Mouse (Mus musculus) neural tube, embryonic 12.5 days (tissue): Measurements from ENCODE around the gene Rap1gds1. TPM values are rescaled to one million over a fixed set of nuclear protein-coding genes. Genes with fewer than 3 reads are reported as not detected.
A peak's percentile ranks its signal among the peaks of the same experiment; 100 is the strongest.

Source experiments
- ATAC-seq: fragments of 200-750 bp; cut with Nextera tagmentation; 2 replicates; pipeline ENCODE4 v1.8.0; 2017; ENCODE audit warnings: low read depth, mild to moderate bottlenecking, moderate TSS enrichment, moderate library complexity; ENCODE audit not compliant: low FRiP score
- H3K27ac ChIP-seq: fragments of 300-500 bp; sonication (generic); 2 replicates; pipeline ENCODE4 v1.5.1; 2016
- H3K27me3 ChIP-seq: fragments of 300-500 bp; sonication (generic); replicated peaks from 2 replicates; pipeline ENCODE4 v1.6.1; 2016; ENCODE audit warnings: mild to moderate bottlenecking
- H3K36me3 ChIP-seq: fragments of 300-500 bp; sonication (generic); 2 replicates; pipeline ENCODE4 v1.6.1; 2016; ENCODE audit warnings: mild to moderate bottlenecking
- H3K4me1 ChIP-seq: fragments of 300-500 bp; sonication (generic); 2 replicates; pipeline ENCODE4 v1.6.1; 2016
- H3K4me2 ChIP-seq: fragments of 300-500 bp; sonication (generic); replicated peaks from 2 replicates; pipeline ENCODE4 v1.6.1; 2016; ENCODE audit warnings: mild to moderate bottlenecking
- H3K4me3 ChIP-seq: fragments of 300-500 bp; sonication (generic); 2 replicates; pipeline ENCODE4 v1.5.1; 2016
- H3K9ac ChIP-seq: fragments of 300-500 bp; sonication (generic); 2 replicates; pipeline ENCODE4 v1.6.1; 2016; ENCODE audit warnings: mild to moderate bottlenecking
- H3K9me3 ChIP-seq: fragments of 300-500 bp; sonication (generic); 2 replicates; pipeline ENCODE4 v1.6.1; 2016; ENCODE audit warnings: mild to moderate bottlenecking
- WGBS: fragments of 180-500 bp; shearing (Covaris S2); methylation state at CpG from one replicate; pipeline ENCODE4 v1.1.7; 2016; 5-methylcytosine and 5-hydroxymethylcytosine counted together
- polyA plus RNA-seq: library from polyadenylated mRNA; unstranded; fragments of >200 nt; fragmentation: Nextera tagmentation; extraction: Ambion mirVana; gene quantifications from 2 replicates; pipeline ENCODE4 v1.2.1, GENCODE M21; 2016

Rap1gds1 gene
- polyA plus RNA-seq, 1 experiment from 2014 or later = 93.7 TPM

DNA sequence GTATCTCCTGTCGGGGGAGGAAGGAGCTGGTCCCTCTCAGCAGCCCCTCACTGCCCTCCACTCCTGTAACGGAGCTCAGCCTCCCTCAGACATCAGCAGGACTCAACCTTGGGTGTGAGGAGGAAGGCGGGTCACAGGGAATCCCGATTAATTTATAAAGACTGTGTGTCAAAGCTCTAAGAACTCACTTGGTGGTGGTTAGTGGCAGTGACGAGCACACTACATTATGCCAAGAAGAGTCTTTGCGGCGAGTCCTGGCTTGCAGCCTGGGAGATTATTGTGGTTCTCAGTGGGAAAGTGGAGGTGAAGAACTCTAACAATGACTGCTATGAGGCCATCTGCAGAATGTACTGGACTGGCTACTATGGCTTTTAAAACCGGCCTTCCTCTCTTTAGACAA lies 148.8 kb downstream of the Rap1gds1 start:
- Histone ChIP-seq H3K4me3 (no peak overlapping the region), H3K4me2 (no peak overlapping the region), H3K36me3 (peaks cover 29% of the 10 kb centered on the region), H3K27ac (no peak overlapping the region), H3K4me1 (no peaks in the 10 kb centered on the region), H3K27me3 (no peaks in the 10 kb centered on the region), H3K9me3 (no peaks in the 10 kb centered on the region), H3K9ac (no peak overlapping the region)
- 88% methylated on average over 8 of the region's 8 CpGs for WGBS
- no peak for ATAC-seq

- Histone ChIP-seq H3K4me1 (no peaks in the 10 kb centered on the region), H3K4me2 (no peak overlapping the region), H3K27ac (no peak overlapping the region), H3K4me3 (no peak overlapping the region), H3K9ac (no peak overlapping the region), H3K36me3 (no peaks in the 10 kb centered on the region), H3K27me3 (no peaks in the 10 kb centered on the region), H3K9me3 (no peaks in the 10 kb centered on the region)
- no peak for ATAC-seq
- 93% methylated on average over 4 of the region's 4 CpGs for WGBS
Measured at GRCm38 (mm10) chr3:138918241-138918640, 156.8 kb downstream of the Rap1gds1 start.

DNA sequence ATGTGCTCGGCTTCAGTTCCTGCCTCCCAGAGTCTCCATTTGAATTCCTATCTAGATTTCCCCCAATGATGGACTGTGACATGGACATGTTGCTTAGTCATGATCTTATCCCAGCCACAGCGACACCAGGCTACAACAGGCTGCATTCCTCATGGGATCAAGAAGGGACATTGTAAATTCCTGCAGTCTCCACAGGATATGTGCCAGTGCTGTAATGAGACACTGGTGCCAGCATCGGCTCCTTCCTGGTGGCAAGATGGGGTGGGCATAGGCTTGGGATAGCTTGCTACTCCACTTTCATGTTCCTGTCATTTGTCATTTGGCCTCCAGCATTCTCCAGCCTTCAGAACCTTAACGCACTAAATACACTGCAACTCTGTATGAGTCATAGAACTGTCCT lies 158.0 kb downstream of the Rap1gds1 start:
- no peaks in the 10 kb centered on the region for H3K36me3 ChIP-seq
- H3K9me3 ChIP-seq = no peaks in the 10 kb centered on the region
- H3K4me1 ChIP-seq = no peaks in the 10 kb centered on the region
- no peak overlapping the region for H3K4me3 ChIP-seq
- WGBS = 93% methylated on average over 4 of the region's 4 CpGs
- no peak for ATAC-seq
- H3K9ac ChIP-seq = no peak overlapping the region
- H3K4me2 ChIP-seq = no peak overlapping the region
- no peak overlapping the region for H3K27ac ChIP-seq
- no peaks in the 10 kb centered on the region for H3K27me3 ChIP-seq

GRCm38 (mm10) chr3:138916591-138916990 lies 158.4 kb downstream of the Rap1gds1 start:
- Histone ChIP-seq H3K4me2 (no peak overlapping the region), H3K9me3 (no peaks in the 10 kb centered on the region), H3K4me1 (no peaks in the 10 kb centered on the region), H3K36me3 (no peaks in the 10 kb centered on the region), H3K27ac (no peak overlapping the region), H3K4me3 (no peak overlapping the region), H3K27me3 (no peaks in the 10 kb centered on the region), H3K9ac (no peak overlapping the region)
- WGBS = 87% methylated on average over 4 of the region's 4 CpGs
- ATAC-seq = no peak

- ATAC-seq = no peak
- Histone ChIP-seq H3K4me3 (no peak overlapping the region), H3K9me3 (no peaks in the 10 kb centered on the region), H3K4me1 (no peaks in the 10 kb centered on the region), H3K36me3 (no peaks in the 10 kb centered on the region), H3K4me2 (no peak overlapping the region), H3K9ac (no peak overlapping the region), H3K27ac (no peak overlapping the region), H3K27me3 (no peaks in the 10 kb centered on the region)
- WGBS = 70% methylated on average over 8 of the region's 8 CpGs
Measured at GRCm38 (mm10) chr3:138914626-138915288, 160.2 kb downstream of the Rap1gds1 start.

DNA sequence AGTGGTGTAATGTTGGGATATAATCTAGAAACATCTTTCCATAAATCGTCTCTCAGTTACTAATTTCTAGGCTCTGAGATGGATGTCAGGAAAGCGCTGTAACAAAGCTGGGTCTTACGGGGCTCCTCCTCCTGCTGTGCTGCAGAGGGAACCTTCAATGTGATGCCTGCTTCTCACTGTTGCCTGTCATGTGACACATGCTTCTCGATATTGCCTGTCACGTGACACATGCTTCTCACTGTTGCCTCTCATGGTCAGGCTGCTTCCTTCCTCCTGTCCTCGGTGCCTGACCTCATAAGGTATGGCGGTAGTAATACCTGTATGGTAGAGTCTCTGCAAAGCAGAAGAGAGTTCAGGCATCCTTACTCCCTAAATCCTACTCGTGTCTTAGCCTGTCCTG lies 162.5 kb downstream of the Rap1gds1 start:
- Histone ChIP-seq H3K9ac (no peak overlapping the region), H3K4me1 (no peaks in the 10 kb centered on the region), H3K4me2 (no peak overlapping the region), H3K27ac (no peak overlapping the region), H3K9me3 (no peaks in the 10 kb centered on the region), H3K4me3 (no peak overlapping the region), H3K27me3 (no peaks in the 10 kb centered on the region), H3K36me3 (no peaks in the 10 kb centered on the region)
- ATAC-seq = no peak
- 88% methylated on average over 8 of the region's 8 CpGs for WGBS

GRCm38 (mm10) chr3:138909313-138909712 lies 165.7 kb downstream of the Rap1gds1 start:
- Histone ChIP-seq H3K27ac (no peak overlapping the region), H3K9ac (no peak overlapping the region), H3K9me3 (no peaks in the 10 kb centered on the region), H3K36me3 (no peaks in the 10 kb centered on the region), H3K4me3 (no peak overlapping the region), H3K4me2 (no peak overlapping the region), H3K4me1 (peaks cover 5% of the 10 kb centered on the region; the same call in 1 of the 2 replicates), H3K27me3 (no peaks in the 10 kb centered on the region)
- ATAC-seq = no peak
- WGBS = 76% methylated on average over 2 of the region's 2 CpGs

GRCm38 (mm10) chr3:138906112-138906880 lies 168.7 kb downstream of the Rap1gds1 start:
- no peak overlapping the region for H3K4me2 ChIP-seq
- peak; percentile 75 for ATAC-seq
- no peak overlapping the region for H3K9ac ChIP-seq
- H3K36me3 ChIP-seq = peaks cover 21% of the 10 kb centered on the region
- H3K27ac ChIP-seq = no peak overlapping the region
- peaks cover 5% of the 10 kb centered on the region; the same call in 1 of the 2 replicates for H3K4me1 ChIP-seq
- H3K9me3 ChIP-seq = no peaks in the 10 kb centered on the region
- no peaks in the 10 kb centered on the region for H3K27me3 ChIP-seq
- WGBS = 36% methylated on average over 17 of the region's 17 CpGs
- no peak overlapping the region for H3K4me3 ChIP-seq

DNA sequence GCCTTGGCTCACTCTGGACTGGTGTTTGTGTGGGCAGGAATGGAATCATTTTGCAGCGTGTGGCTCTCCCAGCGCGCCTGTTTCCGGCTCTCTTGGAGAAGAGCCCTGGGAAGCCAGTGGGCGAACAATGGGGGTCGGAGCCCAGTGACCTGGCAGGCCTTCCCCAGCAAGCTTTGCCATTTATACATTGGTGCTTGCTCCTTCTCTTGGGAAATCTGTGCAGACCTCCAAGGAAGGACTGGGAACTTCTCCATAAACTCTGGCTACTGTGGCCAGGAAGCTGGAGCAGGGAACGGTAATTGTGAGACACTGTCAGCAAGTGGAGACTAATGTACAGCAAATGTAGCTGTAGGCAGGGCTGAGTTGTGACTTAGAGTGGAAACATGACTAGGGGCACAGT lies 169.3 kb downstream of the Rap1gds1 start:
- no peak overlapping the region for H3K4me3 ChIP-seq
- no peak overlapping the region for H3K27ac ChIP-seq
- H3K9me3 ChIP-seq = no peaks in the 10 kb centered on the region
- H3K4me1 ChIP-seq = peaks cover 5% of the 10 kb centered on the region; the same call in 1 of the 2 replicates
- H3K27me3 ChIP-seq = no peaks in the 10 kb centered on the region
- no peak overlapping the region for H3K4me2 ChIP-seq
- H3K9ac ChIP-seq = no peak overlapping the region
- H3K36me3 ChIP-seq = peaks cover 27% of the 10 kb centered on the region
- ATAC-seq = no peak; the same call in 1 of the 2 replicates
- 43% methylated on average over 7 of the region's 7 CpGs for WGBS

- Histone ChIP-seq H3K27me3 (no peaks in the 10 kb centered on the region), H3K4me1 (peaks cover 3% of the 10 kb centered on the region; the same call in 1 of the 2 replicates), H3K36me3 (peaks cover 65% of the 10 kb centered on the region), H3K4me2 (no peak overlapping the region), H3K27ac (no peak overlapping the region), H3K9ac (no peak overlapping the region), H3K9me3 (no peaks in the 10 kb centered on the region), H3K4me3 (no peak overlapping the region)
- ATAC-seq = no peak
- WGBS = 93% methylated on average over 9 of the region's 9 CpGs
Measured at GRCm38 (mm10) chr3:138900571-138901141, 174.3 kb downstream of the Rap1gds1 start.

- H3K27ac ChIP-seq = no peak overlapping the region
- peaks cover 66% of the 10 kb centered on the region for H3K36me3 ChIP-seq
- peaks cover 7% of the 10 kb centered on the region for H3K4me1 ChIP-seq
- H3K4me3 ChIP-seq = no peak overlapping the region
- H3K4me2 ChIP-seq = no peak overlapping the region
- 97% methylated on average over 8 of the region's 8 CpGs for WGBS
- no peaks in the 10 kb centered on the region for H3K9me3 ChIP-seq
- H3K27me3 ChIP-seq = no peaks in the 10 kb centered on the region
- no peak overlapping the region for H3K9ac ChIP-seq
- ATAC-seq = no peak
Measured at GRCm38 (mm10) chr3:138898055-138898454, 176.9 kb downstream of the Rap1gds1 start.

DNA sequence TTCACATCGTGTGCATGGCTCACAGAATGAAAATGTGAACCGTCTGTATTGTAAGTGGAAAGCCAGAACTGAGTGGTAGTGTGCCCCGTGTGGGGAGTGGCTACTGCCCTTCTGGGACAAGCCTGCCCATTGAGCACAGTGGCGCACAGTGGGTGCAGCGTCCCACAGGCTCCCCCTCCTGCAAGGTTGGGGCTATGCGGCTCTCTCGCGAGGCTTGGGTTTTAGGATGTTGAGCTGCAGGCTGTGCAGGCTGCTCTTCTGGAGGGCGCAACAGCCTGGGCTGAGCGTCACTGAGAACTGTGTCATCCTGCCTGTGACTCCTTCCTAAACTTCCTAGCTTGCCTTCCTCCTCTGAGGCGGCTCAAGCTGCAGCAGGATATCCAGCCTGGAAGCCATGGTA lies 177.5 kb downstream of the Rap1gds1 start:
- no peak for ATAC-seq
- peaks cover 61% of the 10 kb centered on the region for H3K36me3 ChIP-seq

More for the DNA sequence above, 177.5 kb downstream of the Rap1gds1 start:
- no peaks in the 10 kb centered on the region for H3K27me3 ChIP-seq
- 92% methylated on average over 11 of the region's 11 CpGs for WGBS
- no peak overlapping the region for H3K4me2 ChIP-seq
- no peak overlapping the region for H3K27ac ChIP-seq
- peaks cover 7% of the 10 kb centered on the region for H3K4me1 ChIP-seq
- no peak overlapping the region for H3K9ac ChIP-seq
- no peak overlapping the region for H3K4me3 ChIP-seq
- H3K9me3 ChIP-seq = no peaks in the 10 kb centered on the region
